Mouse (Mus musculus) CD4-positive naive resting alpha-beta T cell, adult 57 days (primary cell): ENCODE data around the gene Zfp560. TPM values are rescaled to one million over a fixed set of nuclear protein-coding genes. Genes with fewer than 3 reads are reported as not detected.

Experiments
- total RNA-seq: library from RNA; stranded (reverse); gene quantifications from one replicate; pipeline ENCODE4 v1.2.4, GENCODE M21; 2023

Gene Zfp560
- total RNA-seq = 8.2 TPM

DNA sequence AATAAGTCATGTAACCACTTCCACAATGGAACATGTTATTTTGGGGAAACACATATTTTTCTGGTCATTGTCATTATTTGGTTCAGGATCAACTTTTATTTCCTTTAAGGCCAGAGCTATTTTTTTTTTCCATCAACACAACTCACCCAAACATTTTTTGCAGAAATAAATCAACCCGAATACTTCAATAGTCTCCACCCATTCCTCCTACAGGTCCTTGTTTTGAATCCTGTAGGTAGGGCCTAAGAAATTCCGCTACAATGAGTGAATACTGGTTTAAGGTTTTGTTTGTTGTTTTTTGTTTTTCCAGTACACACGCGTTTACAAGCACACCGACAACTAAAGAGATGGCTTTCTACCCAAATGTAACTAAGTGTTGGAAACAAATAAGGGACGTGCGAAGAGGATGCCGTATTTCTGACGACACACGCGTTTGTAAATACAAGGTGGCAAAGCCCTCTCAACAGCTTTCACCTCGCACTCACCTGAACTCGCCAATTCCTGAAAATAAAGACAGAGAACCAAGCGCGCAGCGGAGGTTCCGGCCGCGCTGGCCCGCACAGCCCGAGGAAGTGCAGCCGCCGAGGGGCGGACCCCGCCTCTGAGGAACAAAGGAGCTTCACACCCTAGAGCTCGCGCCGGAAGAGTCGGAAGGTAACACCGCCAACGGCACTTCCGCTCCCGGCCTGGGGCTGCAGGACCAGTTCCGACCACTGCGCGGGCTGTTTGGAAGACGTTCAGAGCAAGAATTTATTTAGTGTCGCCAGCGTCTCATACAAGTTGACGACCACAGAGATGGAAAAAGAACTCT is at the start of gene Zfp560:
Gene Zfp560 (minus strand): TSS at position 646 of the 811 bp plus-strand sequence.

DNA sequence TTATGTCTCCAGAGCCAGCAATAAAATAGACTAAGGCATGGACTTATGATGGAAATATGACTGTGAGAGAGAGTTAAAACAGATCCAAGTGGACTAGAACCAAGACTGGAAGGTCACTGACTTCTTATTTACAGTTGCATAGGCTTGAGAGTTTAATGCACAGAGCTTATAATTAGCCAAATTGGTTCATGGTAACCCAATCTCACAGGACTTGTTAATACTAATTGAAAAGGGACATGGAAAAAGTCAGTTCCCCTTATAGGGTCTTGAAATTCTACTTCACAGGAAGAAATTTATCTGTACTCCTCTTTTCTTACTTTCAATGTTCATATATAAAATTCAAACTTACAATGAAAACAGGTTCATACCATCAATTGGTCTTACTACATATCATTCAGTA is 49.0 kb downstream of the Zfp560 start, which contains the start of gene Olfr18:
Gene Olfr18 (minus strand): TSS at position 101 of the 400 bp plus-strand sequence.

DNA sequence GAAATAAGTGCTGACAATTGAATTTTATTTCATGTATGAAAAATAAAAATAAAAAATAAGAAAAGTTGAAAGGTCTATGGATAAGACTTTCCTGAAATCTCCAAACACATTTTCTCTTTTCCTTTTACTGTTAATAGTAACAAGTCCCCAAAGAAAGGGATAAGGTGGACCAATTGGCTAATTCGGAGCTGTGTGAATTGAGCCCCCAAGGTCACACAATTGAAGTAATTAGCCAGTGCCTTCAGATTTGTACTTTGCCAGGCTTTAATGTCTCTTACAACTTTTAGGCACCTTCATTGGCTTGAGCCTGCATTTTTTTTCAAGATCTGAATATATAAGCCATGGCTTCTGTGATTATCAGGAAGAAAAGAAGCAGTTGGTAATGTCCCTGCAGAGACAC is 86.7 kb downstream of the Zfp560 start, which contains the start of gene Olfr873:
Gene Olfr873 (plus strand): TSS at position 301 of the 400 bp plus-strand sequence.

Other genes starting within 250 kb of the Zfp560 start
- gene Olfr870, start 211.1 kb downstream of the Zfp560 start, total RNA-seq = not detected
- not detected for gene Olfr871, start 173.0 kb downstream of the Zfp560 start, total RNA-seq
- gene Olfr872, start 148.1 kb downstream of the Zfp560 start, total RNA-seq = not detected
- 0.38 TPM for gene Olfr39, start 102.8 kb downstream of the Zfp560 start, total RNA-seq
- not detected for gene Olfr873, start 86.6 kb downstream of the Zfp560 start, total RNA-seq
- gene Olfr18, start 49.1 kb downstream of the Zfp560 start, total RNA-seq = not detected
- 39.0 TPM for gene Zfp26, start 75.0 kb upstream of the Zfp560 start, total RNA-seq
- 22.4 TPM for gene Zfp426, start 107.6 kb upstream of the Zfp560 start, total RNA-seq
- gene Zfp266, start 136.2 kb upstream of the Zfp560 start, total RNA-seq = 34.5 TPM
- gene Zfp846, start 196.1 kb upstream of the Zfp560 start, total RNA-seq = 6.4 TPM